Mouse (Mus musculus) kidney, adult 18-20 months (tissue): ENCODE results near the gene Hist1h3c.
"Not testable (repeated sequence)": the region's sequence is repeated elsewhere in the genome, so short reads cannot be mapped to it uniquely, and the experiment has no call there.

Experiments used
- DNase-seq: peaks from one replicate; pipeline ENCODE4 v3.0.0; 2021

Hist1h3c gene

DNA sequence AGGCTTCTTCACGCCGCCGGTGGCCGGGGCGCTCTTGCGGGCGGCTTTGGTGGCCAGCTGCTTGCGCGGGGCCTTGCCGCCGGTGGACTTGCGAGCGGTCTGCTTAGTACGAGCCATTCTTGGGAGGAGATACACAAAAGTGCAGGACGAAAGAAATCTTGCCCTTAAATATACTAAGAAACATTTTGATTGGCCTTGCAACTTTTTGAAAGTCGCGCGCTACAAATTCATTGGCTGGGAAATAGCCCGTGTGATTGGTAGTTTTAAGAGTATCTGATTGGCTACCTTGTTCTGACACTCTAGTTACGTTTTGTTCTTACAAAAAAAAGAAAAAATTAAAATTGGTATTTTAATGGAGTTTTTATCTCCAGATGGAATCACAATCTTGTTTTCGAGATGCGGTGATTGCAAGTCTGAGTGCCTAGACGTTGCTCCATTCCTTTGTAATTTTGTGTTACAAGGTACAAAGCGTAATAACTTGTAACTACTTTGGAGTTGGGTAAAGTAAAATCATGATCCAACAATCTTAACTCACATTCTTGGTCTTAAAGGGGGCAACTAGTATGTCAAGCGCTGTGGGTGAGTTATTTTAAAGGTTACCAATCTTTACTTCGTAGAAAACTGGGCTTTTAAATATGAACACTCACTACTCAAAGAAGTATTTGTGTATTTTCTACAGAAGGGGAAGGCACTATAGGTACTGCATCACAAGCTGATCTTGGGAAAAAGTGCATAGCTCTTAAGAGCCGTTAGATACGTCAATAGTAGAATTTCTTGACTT is at the start of gene Hist1h3c:
TSS of gene Hist1h3c (minus strand) at position 222 of the 781 bp plus-strand sequence.
- DNase-seq = peak; percentile 81

GRCm38 (mm10) chr13:23792520-23792919 is 47.1 kb upstream of the Hist1h3c start:
- peak; percentile 13 for DNase-seq

DNA sequence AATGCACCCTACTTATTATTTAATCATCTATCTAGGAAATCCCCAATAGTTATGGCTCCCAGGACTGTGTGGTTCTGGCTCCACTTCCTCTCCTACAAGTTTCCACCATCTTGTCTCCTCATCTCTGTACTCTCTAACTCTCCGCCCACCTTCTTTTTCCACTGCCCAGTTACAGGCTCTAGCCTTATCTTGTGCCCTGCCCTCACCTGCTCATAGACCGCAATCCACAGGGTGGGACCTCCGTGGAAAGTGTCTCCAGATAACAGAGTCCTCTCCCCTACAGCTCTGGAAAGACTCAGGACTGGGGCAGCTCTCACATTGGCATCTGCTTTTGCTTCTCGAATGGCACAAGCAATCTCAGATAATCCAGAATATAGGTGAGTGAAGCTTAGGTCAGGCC is 33.6 kb upstream of the Hist1h3c start:
- DNase-seq = no peak

- no peak for DNase-seq
Observed at GRCm38 (mm10) chr13:23778339-23778738, 32.9 kb upstream of the Hist1h3c start.

- DNase-seq = no peak
Observed at GRCm38 (mm10) chr13:23772561-23773313, 27.3 kb upstream of the Hist1h3c start.

DNA sequence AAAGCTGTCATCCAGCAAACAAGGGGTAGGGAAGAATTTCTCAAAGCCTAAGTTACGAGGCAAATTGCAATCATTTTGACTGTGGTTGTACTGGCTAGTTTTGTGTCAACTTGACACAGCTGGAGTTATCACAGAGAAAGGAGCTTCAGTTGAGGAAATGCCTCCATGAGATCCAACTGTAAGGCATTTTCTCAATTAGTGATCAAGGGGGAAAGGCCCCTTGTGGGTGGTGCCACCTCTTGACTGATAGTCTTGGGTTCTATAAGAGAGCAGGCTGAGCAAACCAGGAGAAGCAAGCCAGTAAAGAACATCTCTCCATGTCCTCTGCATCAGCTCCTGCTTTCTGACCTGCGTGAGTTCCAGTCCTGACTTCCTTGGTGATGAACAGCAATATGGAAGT is 24.2 kb upstream of the Hist1h3c start, which contains the start of gene Trim38:
TSS of gene Trim38 (plus strand) at position 301 of the 400 bp plus-strand sequence.
- not testable (repeated sequence) for DNase-seq

GRCm38 (mm10) chr13:23768834-23769397 is 23.5 kb upstream of the Hist1h3c start:
- no peak for DNase-seq

DNA sequence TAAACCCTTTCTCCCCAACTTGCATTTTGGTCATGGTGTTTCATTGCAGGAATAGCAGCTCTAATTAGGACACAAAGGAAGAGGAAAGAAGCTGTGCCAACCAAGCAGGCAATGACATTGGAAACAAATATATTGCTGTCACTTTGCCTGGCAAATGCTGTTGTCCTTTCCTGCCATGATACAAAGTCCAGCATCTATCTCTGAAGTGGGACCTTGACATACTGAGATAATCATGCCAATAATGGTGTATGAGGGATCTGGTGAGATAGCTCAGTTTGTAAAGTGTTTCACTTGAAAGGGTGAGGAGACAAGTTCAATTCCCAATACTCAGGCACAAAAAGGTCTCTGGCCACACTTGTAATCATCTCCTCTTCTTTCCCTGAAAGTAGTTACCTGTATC is 21.4 kb upstream of the Hist1h3c start:
- DNase-seq = no peak

- no peak for DNase-seq
Observed at GRCm38 (mm10) chr13:23765172-23765513, 19.7 kb upstream of the Hist1h3c start.

DNA sequence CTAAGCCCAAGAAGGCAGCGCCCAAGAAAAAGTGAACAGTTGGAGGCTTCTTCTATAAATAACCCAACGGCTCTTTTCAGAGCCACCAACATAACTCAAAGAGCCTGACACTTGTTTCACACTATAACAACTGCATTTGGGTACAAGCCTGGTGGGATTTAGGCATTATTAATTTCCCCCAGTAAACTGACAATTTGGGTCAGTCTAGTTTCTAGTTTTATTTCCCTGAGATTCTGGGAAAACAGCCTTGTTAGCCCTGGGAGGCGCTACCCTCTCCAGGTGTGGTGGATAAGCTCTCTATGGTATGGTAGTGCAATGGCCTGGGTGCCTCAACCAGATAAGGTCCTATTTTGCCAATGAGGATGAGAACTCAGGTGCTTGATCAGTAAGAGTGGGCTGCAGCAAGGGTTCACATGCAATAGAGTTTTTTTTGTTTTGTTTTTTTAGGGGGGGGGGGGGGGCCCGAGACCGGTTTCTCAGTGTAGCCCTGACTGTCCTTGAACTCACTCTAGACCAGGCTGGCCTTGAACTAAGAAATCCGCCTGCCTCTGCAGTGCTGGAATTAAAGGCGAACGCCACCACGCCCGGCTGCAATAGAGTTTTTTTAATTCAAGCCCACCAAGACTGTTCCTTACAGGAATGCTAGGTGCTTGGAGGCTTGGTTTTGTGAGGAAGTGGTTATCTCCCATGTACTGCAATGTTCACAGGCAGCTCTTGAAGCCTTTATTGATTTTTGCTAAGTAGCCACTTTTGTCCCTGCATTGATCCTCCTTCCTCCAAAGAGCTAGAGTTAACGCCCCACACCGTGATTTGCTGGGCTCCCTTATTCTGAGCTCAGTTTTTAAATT is 19.1 kb upstream of the Hist1h3c start:
- DNase-seq = no peak

- peak; percentile 80 for DNase-seq
Observed at GRCm38 (mm10) chr13:23763586-23764323, 18.4 kb upstream of the Hist1h3c start, which contains the start of gene Hist1h1a. TSS of gene Hist1h1a (plus strand) at chr13:23763666.

DNA sequence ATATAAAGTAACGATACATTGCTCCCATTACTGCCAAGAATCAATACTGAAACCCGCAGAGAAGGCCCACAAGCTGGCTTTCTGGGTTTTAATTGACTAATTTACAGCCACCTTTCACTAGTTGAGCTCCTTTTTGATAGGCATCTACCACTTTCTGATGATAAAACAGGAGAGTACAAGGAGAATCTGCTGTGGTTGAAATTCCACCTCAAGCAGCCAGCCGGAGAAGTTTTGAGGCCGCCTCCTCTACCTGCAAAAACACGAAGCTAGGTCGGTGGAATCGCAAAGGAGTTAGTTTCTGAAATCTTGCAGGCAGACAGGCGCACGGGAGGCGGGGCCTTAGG is 17.8 kb upstream of the Hist1h3c start:
- DNase-seq = no peak

DNA sequence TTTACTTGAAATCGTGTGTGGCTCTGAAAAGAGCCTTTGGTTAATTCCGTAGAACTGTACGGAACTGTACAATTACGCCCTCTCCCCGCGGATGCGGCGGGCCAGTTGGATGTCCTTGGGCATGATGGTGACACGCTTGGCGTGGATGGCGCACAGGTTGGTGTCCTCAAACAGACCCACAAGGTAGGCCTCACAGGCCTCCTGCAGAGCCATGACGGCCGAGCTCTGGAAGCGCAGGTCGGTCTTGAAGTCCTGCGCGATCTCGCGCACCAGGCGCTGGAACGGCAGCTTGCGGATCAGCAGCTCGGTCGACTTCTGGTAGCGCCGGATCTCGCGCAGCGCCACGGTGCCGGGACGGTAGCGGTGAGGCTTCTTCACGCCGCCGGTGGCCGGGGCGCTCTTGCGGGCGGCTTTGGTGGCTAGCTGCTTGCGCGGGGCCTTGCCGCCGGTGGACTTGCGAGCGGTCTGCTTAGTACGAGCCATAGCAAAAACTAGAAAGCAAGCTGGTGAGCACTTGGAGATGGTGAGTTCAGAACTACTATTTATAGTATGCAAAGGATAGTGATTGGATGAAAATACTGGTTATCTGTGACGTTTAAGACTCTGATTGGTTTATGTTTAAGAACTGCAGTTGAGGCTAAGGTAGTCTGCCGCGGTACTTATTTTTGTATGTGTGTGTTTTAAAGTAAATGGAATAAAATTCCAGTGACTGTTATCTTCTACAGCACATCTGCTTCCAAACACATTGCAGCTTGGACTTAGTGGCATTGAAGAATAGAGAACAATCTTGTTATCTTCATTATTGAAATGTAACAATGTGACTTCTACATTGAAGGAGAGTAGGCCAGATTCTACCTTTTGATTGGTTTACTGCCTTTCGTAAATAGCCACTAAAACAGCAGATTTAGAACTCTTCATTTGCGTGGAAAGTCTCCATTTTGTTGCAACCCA is 16.7 kb upstream of the Hist1h3c start, which contains the start of gene Hist1h3a:
TSS of gene Hist1h3a (minus strand) at position 516 of the 951 bp plus-strand sequence.
- peak; percentile 51 for DNase-seq

GRCm38 (mm10) chr13:23760972-23761864 is 15.8 kb upstream of the Hist1h3c start, which contains the start of gene Hist1h4a:
TSS of gene Hist1h4a (minus strand) at chr13:23761230.
- DNase-seq = peak; percentile 94

DNA sequence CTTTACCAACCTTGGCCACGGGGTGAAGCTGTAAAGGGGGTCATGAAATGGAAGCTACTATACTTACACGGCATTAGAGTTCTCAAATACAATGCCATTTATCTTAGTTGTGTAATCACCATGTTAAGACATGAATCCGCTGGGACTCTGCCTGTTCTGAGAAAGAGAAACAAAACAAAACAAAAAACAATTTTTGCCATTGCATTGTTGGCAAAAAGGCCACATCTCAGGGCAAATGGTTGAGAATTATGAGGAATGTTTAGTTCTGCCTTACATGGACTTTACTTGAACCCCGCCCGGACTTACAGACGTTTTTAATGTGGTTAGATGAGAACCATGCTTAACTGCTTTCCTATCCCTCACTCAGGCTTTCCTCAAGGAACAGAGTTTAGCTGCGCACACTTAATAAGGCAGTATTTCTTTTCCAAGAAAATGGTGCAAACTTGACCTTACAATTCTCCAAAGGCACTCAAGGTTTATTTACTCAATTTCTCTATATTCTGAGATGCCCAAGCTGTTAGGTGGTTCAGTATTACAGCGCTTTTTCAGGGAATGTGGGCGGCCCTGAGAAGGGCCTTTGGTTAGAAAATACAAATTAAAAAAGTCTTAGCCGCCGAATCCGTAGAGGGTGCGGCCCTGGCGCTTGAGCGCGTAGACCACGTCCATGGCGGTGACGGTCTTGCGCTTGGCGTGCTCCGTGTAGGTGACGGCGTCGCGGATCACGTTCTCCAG is 15.0 kb upstream of the Hist1h3c start:
- no peak for DNase-seq

DNA sequence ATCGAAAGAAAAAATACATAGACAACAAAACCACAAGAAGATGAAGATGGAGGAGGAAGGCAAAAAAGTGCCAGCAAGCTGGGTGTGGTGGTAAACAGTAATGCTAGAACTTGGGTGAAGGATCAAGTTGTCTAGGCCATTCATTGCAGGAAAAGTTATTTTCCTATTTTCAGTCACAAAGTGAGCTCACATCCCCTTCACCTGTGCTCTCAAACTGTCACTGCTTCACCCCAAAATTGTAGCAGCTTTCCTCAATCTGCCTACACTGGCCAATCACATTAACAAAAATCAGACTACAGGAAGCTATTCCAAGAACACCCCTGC is 14.5 kb upstream of the Hist1h3c start:
- DNase-seq = no peak

DNA sequence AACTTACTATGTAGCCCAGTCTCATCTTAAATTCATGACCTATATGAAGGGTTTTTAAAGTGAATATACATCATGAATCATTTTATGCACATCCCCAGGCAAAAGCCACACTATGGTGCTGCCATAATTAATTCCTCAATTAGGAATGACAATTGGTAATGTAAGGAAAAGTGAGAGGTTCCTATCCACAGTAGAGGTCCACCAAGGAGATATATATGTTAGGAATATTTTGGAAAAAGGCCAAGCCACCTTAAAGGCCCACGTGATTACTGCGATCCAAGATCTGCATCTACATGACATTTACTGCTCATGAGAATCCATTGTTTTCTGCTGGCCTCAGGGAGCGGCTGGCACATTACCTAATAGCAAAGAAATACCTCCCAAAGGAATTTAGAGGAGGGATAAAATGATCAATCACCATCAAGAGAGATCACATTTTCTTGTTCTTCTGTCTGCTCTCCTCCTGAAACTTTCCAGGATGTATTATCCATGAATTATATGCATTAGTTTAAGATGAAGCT is 13.9 kb upstream of the Hist1h3c start:
- no peak for DNase-seq

GRCm38 (mm10) chr13:23757921-23758320 is 12.5 kb upstream of the Hist1h3c start:
- no peak for DNase-seq
